9 mouse cellular contexts compared by ENCODE assay signal in genomic region chr4:155408695-155409057, GRCm38 (mm10). TPM values are rescaled to one million over a fixed set of nuclear protein-coding genes. Genes with fewer than 3 reads are reported as not detected.
DNase-seq lines count a peak whose midpoint lies in the region; ATAC-seq and TF ChIP-seq lines count a peak whose summit lies in the region.
"Had no signal": no experiment of that assay in that cellular context is flagged by ENCODE, and none has a peak within 500 bp of the region (broad histone marks: within the 10 kb centered on the region; RNA-seq: fewer than 3 reads in every experiment).

No protein-coding gene starts in this region.

- no peak for TF ChIP-seq EP300 in CH12.LX (IDR thresholded peaks at IDR 0.05; ENCODE audit: low read length)
- TF ChIP-seq EP300 in liver, embryonic 14.5 days (IDR thresholded peaks at IDR 0.05; ENCODE audit: low read depth): no peak

- TF ChIP-seq CTCF in CH12.LX (conservative IDR thresholded peaks at IDR 0.05 in 1 of 2, IDR thresholded peaks at IDR 0.05 in 1 of 2; ENCODE audit: low read depth in 2 of 2, low read length in 2 of 2): peak in 1 of 2 experiments; percentile 61; a peak in 2 of 4 replicates
- TF ChIP-seq CTCF in liver, embryonic 14.5 days (IDR thresholded peaks at IDR 0.05; ENCODE audit: low read depth): 0 out of 2 replicates have a peak, but pooled peaks have one; percentile 4

- peaks cover 4% of the 10 kb centered on the region for H3K4me1 ChIP-seq in heart, embryonic 12.5 days (replicated peaks)
- H3K4me1 ChIP-seq in CH12.LX (ENCODE audit: control insufficient read depth in 1 of 2, insufficient read depth in 2 of 2): peaks cover 0 to 29% of the 10 kb centered on the region in 2 experiments; a peak in 3 of 4 replicates
- H3K4me1 ChIP-seq in forebrain, embryonic 14.5 days (ENCODE audit: control insufficient read depth, insufficient read depth, low read length): peaks cover 7% of the 10 kb centered on the region
- no peaks in the 10 kb centered on the region for H3K4me1 ChIP-seq in liver, embryonic 14.5 days (replicated peaks; ENCODE audit: control insufficient read depth in 2 of 2, insufficient read depth in 2 of 2, low read length in 1 of 2)

- intact Hi-C loops in heart, postnatal 36 days (cut with DNase I): loop anchor here (5.0 kb wide), 1 partner anchor 86 kb away; no protein-coding TSS in a partner anchor

- peak overlapping the region; percentile 52; the same call in 1 of the 2 replicates for H3K9ac ChIP-seq in heart, embryonic 12.5 days
- H3K9ac ChIP-seq in CH12.LX (ENCODE audit: insufficient read depth, low read depth): no peak overlapping the region; the same call in 1 of the 2 replicates
- H3K9ac ChIP-seq in forebrain, embryonic 14.5 days (ENCODE audit: low read length): peak overlapping the region; percentile 57
- H3K9ac ChIP-seq in liver, embryonic 14.5 days (replicated peaks): no peak overlapping the region

- H3K36me3 ChIP-seq in heart, embryonic 12.5 days: no peaks in the 10 kb centered on the region
- no peaks in the 10 kb centered on the region for H3K36me3 ChIP-seq in CH12.LX (replicated peaks in 1 of 2; ENCODE audit: control insufficient read depth in 1 of 2, insufficient read depth in 1 of 2, low read length in 1 of 2)
- H3K36me3 ChIP-seq in forebrain, embryonic 14.5 days (ENCODE audit: control insufficient read depth, insufficient read depth, low read length): no peaks in the 10 kb centered on the region
- no peaks in the 10 kb centered on the region for H3K36me3 ChIP-seq in liver, embryonic 14.5 days (replicated peaks; ENCODE audit: control insufficient read depth, insufficient read depth, low read depth)

- H3K27me3 ChIP-seq in heart, embryonic 12.5 days (replicated peaks): 0 out of 2 replicates have a peak, but pooled peaks cover 3% of the 10 kb centered on the region
- H3K27me3 ChIP-seq in CH12.LX (replicated peaks): peaks cover 30% of the 10 kb centered on the region
- no peaks in the 10 kb centered on the region for H3K27me3 ChIP-seq in forebrain, embryonic 14.5 days (replicated peaks; ENCODE audit: control insufficient read depth, insufficient read depth, low read length)
- H3K27me3 ChIP-seq in liver, embryonic 14.5 days (ENCODE audit: control insufficient read depth, insufficient read depth, low read length): peaks cover 6% of the 10 kb centered on the region

- H3K79me2 ChIP-seq in CH12.LX (replicated peaks; ENCODE audit: control insufficient read depth, extremely low read depth, insufficient read depth, poor library complexity, severe bottlenecking): peaks cover 27% of the 10 kb centered on the region

- H3K4me2 ChIP-seq in heart, embryonic 12.5 days: peak overlapping the region; percentile 76
- H3K4me2 ChIP-seq in CH12.LX (ENCODE audit: insufficient read depth, low read depth, poor library complexity, severe bottlenecking): peak overlapping the region; percentile 37
- peak overlapping the region; percentile 92 for H3K4me2 ChIP-seq in forebrain, embryonic 14.5 days (ENCODE audit: low read length)
- peak overlapping the region; percentile 44 for H3K4me2 ChIP-seq in liver, embryonic 14.5 days (ENCODE audit: low read depth)

- peak overlapping the region; percentile 44 for H3K4me3 ChIP-seq in heart, embryonic 12.5 days
- H3K4me3 ChIP-seq in CH12.LX (replicated peaks in 1 of 3; ENCODE audit: low read depth in 2 of 3, low read length in 2 of 3, poor library complexity in 1 of 3): peak overlapping the region; percentile 33 to 69 (median 62)
- peak overlapping the region; percentile 54 for H3K4me3 ChIP-seq in forebrain, embryonic 14.5 days (ENCODE audit: low read depth, low read length)
- H3K4me3 ChIP-seq in liver, embryonic 14.5 days (ENCODE audit: insufficient read depth in 1 of 2, low read depth in 2 of 2, low read length in 2 of 2): no peak overlapping the region

- no peak overlapping the region for H3K27ac ChIP-seq in heart, embryonic 12.5 days (ENCODE audit: poor library complexity, severe bottlenecking)
- H3K27ac ChIP-seq in CH12.LX (ENCODE audit: insufficient read depth, low read depth): no peak overlapping the region
- H3K27ac ChIP-seq in forebrain, embryonic 14.5 days (ENCODE audit: low read depth, low read length): peak overlapping the region; percentile 30; the same call in 1 of the 2 replicates
- no peak overlapping the region for H3K27ac ChIP-seq in liver, embryonic 14.5 days

- ATAC-seq in heart, embryonic 12.5 days (ENCODE audit: insufficient number of reproducible peaks, low FRiP score): peak; percentile 29; the same call in 1 of the 2 replicates
- peak; percentile 38 for ATAC-seq in forebrain, embryonic 14.5 days
- no peak for ATAC-seq in liver, embryonic 14.5 days (ENCODE audit: insufficient read depth)

- in situ Hi-C loops in CH12.LX (cut with MboI; ENCODE audit: low pct_ligation_motif_present, low pct_unique_long_range_greater_than_20kb, low sequenced_read_pairs): no loop called here

- dilution Hi-C loops in CH12.LX (cut with MboI; ENCODE audit: extremely low pct_ligation_motif_present, extremely low pct_unique_long_range_greater_than_20kb, low sequenced_read_pairs): no loop called here

- 3% methylated on average over 8 of the region's 8 CpGs for WGBS in heart, embryonic 12.5 days
- 3% methylated on average over 8 of the region's 8 CpGs for WGBS in forebrain, embryonic 14.5 days
- 5% methylated on average over 8 of the region's 8 CpGs for WGBS in liver, embryonic 14.5 days (ENCODE audit: insufficient replicate concordance)

- DNase-seq in heart, postnatal 36 days: no peak
- no peak for DNase-seq in CH12.LX (ENCODE audit: extremely low read depth)
- no peak for DNase-seq in forebrain, embryonic 14.5 days (ENCODE audit: low spot score)
- DNase-seq in liver, embryonic 14.5 days (ENCODE audit: low read depth in 3 of 3, low spot score in 3 of 3): no peak
- no peak for DNase-seq in layer of hippocampus, postnatal 25 days (ENCODE audit: extremely low spot score in 1 of 2, low spot score in 1 of 2)
- DNase-seq in testis, postnatal 10 days (ENCODE audit: low spot score): no peak
- DNase-seq in retina, embryonic 14.5 days (ENCODE audit: low spot score): no peak

- no peak for TF ChIP-seq POLR2A in CH12.LX (IDR thresholded peaks at IDR 0.05; ENCODE audit: low read depth, low read length)

- H3K9me3 ChIP-seq in heart, embryonic 12.5 days (replicated peaks): 0 out of 2 replicates have a peak, but pooled peaks cover 3% of the 10 kb centered on the region
- peaks cover 8% of the 10 kb centered on the region for H3K9me3 ChIP-seq in CH12.LX (replicated peaks; ENCODE audit: low read length)
- H3K9me3 ChIP-seq in forebrain, embryonic 14.5 days (replicated peaks; ENCODE audit: control insufficient read depth, low read length): no peaks in the 10 kb centered on the region
- H3K9me3 ChIP-seq in liver, embryonic 14.5 days (ENCODE audit: control insufficient read depth, low read length): no peaks in the 10 kb centered on the region

- TF ChIP-seq RAD21 in CH12.LX (IDR thresholded peaks at IDR 0.05; ENCODE audit: low read depth, low read length): peak; percentile 52

TF ChIP-seq in CH12.LX, 34 proteins besides CTCF, POLR2A, EP300 and RAD21:
- TF ChIP-seq ZNF384 (IDR thresholded peaks at IDR 0.05; ENCODE audit: low read depth, low read length): no peak
- TF ChIP-seq NELFE (IDR thresholded peaks at IDR 0.05; ENCODE audit: low read depth, low read length): peak; percentile 19; the same call in 1 of the 2 replicates

RNA-seq across cellular contexts. Expression of gene Cfap74, which starts 0.3 kb away (rescaled TPM):
- polyA plus RNA-seq in heart, embryonic 12.5 days (2016; fragmentation: Nextera tagmentation; extraction: Ambion mirVana): 0.87 and 1.3 TPM in 2 replicates
- total RNA-seq in heart, postnatal 36 days (2021): under 1 TPM; 0.19 to 0.22 TPM
- total RNA-seq in CH12.LX (2012; rRNA removed) (8.5 and 8.6 TPM in 2 replicates), CH12.LX (2014; rRNA removed) (4.7 and 5.2 TPM in 2 replicates)
- polyA plus RNA-seq in CH12.LX (2012; ENCODE audit: insufficient read length, low read depth): 4.7 and 6.2 TPM in 2 replicates
- 3.9 and 4.5 TPM in 2 replicates for polyA plus RNA-seq in forebrain, embryonic 14.5 days (2014; fragmentation: Nextera tagmentation; extraction: Ambion mirVana)
- 0.03 and 0.08 TPM in 2 replicates for polyA plus RNA-seq in liver, embryonic 14.5 days (2012; rRNA removed)
- 0.08 TPM in 1 of 2 replicates, not detected in the other for polyA plus RNA-seq in liver, embryonic 14.5 days (2014; fragmentation: Nextera tagmentation; extraction: Ambion mirVana)
- total RNA-seq in layer of hippocampus, postnatal 25 days (2021): 10 to 100 TPM in 1 of 2 experiments, 1 to 10 TPM in 1; 9.2 to 11.4 TPM
- total RNA-seq: megakaryocyte-erythroid progenitor cell, adult 5-6 weeks had no signal

RNA-seq across cellular contexts. Expression of gene Gabrd, which starts 10.8 kb away (rescaled TPM):
- polyA plus RNA-seq in heart, embryonic 12.5 days (2016; fragmentation: Nextera tagmentation; extraction: Ambion mirVana): not detected in 2 replicates
- total RNA-seq in heart, postnatal 36 days (2021): not detected
- total RNA-seq in CH12.LX (2012; rRNA removed) (0.08 and 0.13 TPM in 2 replicates), CH12.LX (2014; rRNA removed) (not detected in 2 replicates)
- polyA plus RNA-seq in CH12.LX (2012; ENCODE audit: insufficient read length, low read depth): not detected in 2 replicates
- 1.2 and 1.7 TPM in 2 replicates for polyA plus RNA-seq in forebrain, embryonic 14.5 days (2014; fragmentation: Nextera tagmentation; extraction: Ambion mirVana)
- 0.02 TPM in 1 of 2 replicates, not detected in the other for polyA plus RNA-seq in liver, embryonic 14.5 days (2012; rRNA removed)
- not detected in 2 replicates for polyA plus RNA-seq in liver, embryonic 14.5 days (2014; fragmentation: Nextera tagmentation; extraction: Ambion mirVana)
- 10 to 100 TPM; 19.7 to 22.2 TPM for total RNA-seq in layer of hippocampus, postnatal 25 days (2021)

RNA-seq across cellular contexts. Expression of gene Prkcz, which starts 47.5 kb away (rescaled TPM):
- 6.9 and 8.3 TPM in 2 replicates for polyA plus RNA-seq in heart, embryonic 12.5 days (2016; fragmentation: Nextera tagmentation; extraction: Ambion mirVana)
- 1 to 10 TPM; 1.7 to 2.8 TPM for total RNA-seq in heart, postnatal 36 days (2021)
- total RNA-seq in CH12.LX (2012; rRNA removed) (8.4 and 11.8 TPM in 2 replicates), CH12.LX (2014; rRNA removed) (0.16 TPM in 1 of 2 replicates, not detected in the other)
- polyA plus RNA-seq in CH12.LX (2012; ENCODE audit: insufficient read length, low read depth): 1.6 and 2.5 TPM in 2 replicates
- 45.4 and 52.5 TPM in 2 replicates for polyA plus RNA-seq in forebrain, embryonic 14.5 days (2014; fragmentation: Nextera tagmentation; extraction: Ambion mirVana)
- polyA plus RNA-seq in liver, embryonic 14.5 days (2012; rRNA removed): 0.71 and 0.99 TPM in 2 replicates
- 1.3 and 1.7 TPM in 2 replicates for polyA plus RNA-seq in liver, embryonic 14.5 days (2014; fragmentation: Nextera tagmentation; extraction: Ambion mirVana)
- total RNA-seq in layer of hippocampus, postnatal 25 days (2021): 100 to 1,000 TPM; 161 to 170 TPM
- total RNA-seq: megakaryocyte-erythroid progenitor cell, adult 5-6 weeks had no signal

Comparison
In these comparisons a context has a peak if more than half of its experiments do, and no peak if none do; other contexts are left out.
1. H3K4me2 ChIP-seq: peak in every context shown above with its lines; median percentile 92 in forebrain, embryonic 14.5 days; 76 in heart, embryonic 12.5 days; 44 in liver, embryonic 14.5 days; 37 in CH12.LX.
2. H3K4me3 ChIP-seq: peak in heart, embryonic 12.5 days (single experiment), CH12.LX (3 of 3) and forebrain, embryonic 14.5 days (single experiment); none in liver, embryonic 14.5 days (0 of 2).
3. H3K9ac ChIP-seq: peak in heart, embryonic 12.5 days (single experiment) and forebrain, embryonic 14.5 days (single experiment); none in CH12.LX (single experiment) and liver, embryonic 14.5 days (single experiment).